Mouse (Mus musculus) small intestine, adult 2 months (tissue): ENCODE results near the gene Rnf216. TPM values are rescaled to one million over a fixed set of nuclear protein-coding genes. Genes with fewer than 3 reads are reported as not detected.

Experiments used
- H3K27ac ChIP-seq: fragments of 200-500 bp; 2 replicates; pipeline ENCODE4 v1.5.1; 2012; ENCODE audit warnings: low read depth, low read length, control low read depth, inconsistent platforms; ENCODE audit not compliant: insufficient read depth
- H3K27me3 ChIP-seq: fragments of 200-500 bp; 2 replicates; pipeline ENCODE4 v1.6.1; 2012; ENCODE audit warnings: mild to moderate bottlenecking, moderate library complexity, low read length, inconsistent platforms; ENCODE audit not compliant: control insufficient read depth, insufficient read depth
- H3K36me3 ChIP-seq: fragments of 200-500 bp; 2 replicates; pipeline ENCODE4 v1.6.1; 2012; ENCODE audit warnings: mild to moderate bottlenecking, low read length, control low read depth, inconsistent platforms; ENCODE audit not compliant: control insufficient read depth, insufficient read depth
- H3K4me1 ChIP-seq: fragments of 200-500 bp; 2 replicates; pipeline ENCODE4 v1.6.1; 2012; ENCODE audit warnings: low read length, inconsistent platforms, mixed read lengths; ENCODE audit not compliant: control insufficient read depth, insufficient read depth, insufficient read length
- H3K4me3 ChIP-seq: fragments of 200-500 bp; 2 replicates; pipeline ENCODE4 v1.5.1; 2012; ENCODE audit warnings: low read depth, mild to moderate bottlenecking, control low read depth, inconsistent platforms, low read length, moderate library complexity
- CTCF ChIP-seq: fragments of 200-500 bp; IDR thresholded peaks from 2 replicates; pipeline ENCODE4 v1.5.1; 2012; ENCODE audit warnings: low read depth, mild to moderate bottlenecking, control low read depth, inconsistent platforms, low read length, moderate library complexity, mixed read lengths; ENCODE audit not compliant: insufficient replicate concordance, insufficient read length; ENCODE audit errors: extremely low read depth
- POLR2A ChIP-seq: fragments of 200-500 bp; IDR thresholded peaks from 2 replicates; pipeline ENCODE4 v1.6.1; 2012; ENCODE audit warnings: low read depth, mild to moderate bottlenecking, control low read depth, inconsistent platforms, low read length, moderate library complexity
- WGBS: fragments of 180-500 bp; shearing (Covaris S2); methylation state at CpG from one replicate; pipeline ENCODE4 v1.1.7; 2018; 5-methylcytosine and 5-hydroxymethylcytosine counted together
- polyA plus RNA-seq: library from polyadenylated mRNA; depleted of rRNA; stranded (reverse); fragments of >200 nt; gene quantifications from 2 replicates; pipeline ENCODE4 v1.2.3, GENCODE M21; 2012

The Rnf216 gene
- polyA plus RNA-seq, 1 experiment = 24.3 TPM

DNA sequence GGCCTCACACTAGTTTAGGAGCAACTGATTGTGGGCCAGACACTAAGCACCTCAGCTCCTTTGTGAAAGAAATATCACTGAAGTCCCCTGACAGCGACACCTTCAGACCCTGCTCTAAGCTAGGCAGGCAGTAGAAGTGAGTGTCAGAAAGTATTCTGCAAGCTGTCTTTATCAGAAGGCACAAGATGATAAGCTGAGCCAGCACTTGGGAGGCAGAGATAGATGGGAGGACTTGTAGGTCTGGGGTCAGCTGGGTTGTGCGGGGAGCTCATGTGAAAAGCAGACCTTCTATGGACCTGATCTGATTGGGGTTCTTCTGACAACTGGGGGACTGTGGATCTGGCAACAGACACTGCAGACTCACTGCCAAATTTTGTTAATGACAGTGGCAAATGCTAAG is 88.9 kb downstream of the Rnf216 start:
- Histone ChIP-seq H3K27me3 (no peaks in the 10 kb centered on the region), H3K4me3 (no peak overlapping the region), H3K36me3 (peaks cover 38% of the 10 kb centered on the region), H3K27ac (no peak overlapping the region), H3K4me1 (no peaks in the 10 kb centered on the region)
- TF ChIP-seq CTCF (no peak), POLR2A (no peak)
- 94% methylated on average over 2 of the region's 2 CpGs for WGBS

- TF ChIP-seq CTCF (no peak), POLR2A (no peak)
- Histone ChIP-seq H3K27me3 (no peaks in the 10 kb centered on the region), H3K36me3 (peaks cover 35% of the 10 kb centered on the region), H3K4me1 (no peaks in the 10 kb centered on the region), H3K4me3 (no peak overlapping the region), H3K27ac (no peak overlapping the region)
- WGBS = 95% methylated on average over 1 of the region's 1 CpGs
Measured at GRCm38 (mm10) chr5:143022956-143023355, 89.8 kb downstream of the Rnf216 start.

DNA sequence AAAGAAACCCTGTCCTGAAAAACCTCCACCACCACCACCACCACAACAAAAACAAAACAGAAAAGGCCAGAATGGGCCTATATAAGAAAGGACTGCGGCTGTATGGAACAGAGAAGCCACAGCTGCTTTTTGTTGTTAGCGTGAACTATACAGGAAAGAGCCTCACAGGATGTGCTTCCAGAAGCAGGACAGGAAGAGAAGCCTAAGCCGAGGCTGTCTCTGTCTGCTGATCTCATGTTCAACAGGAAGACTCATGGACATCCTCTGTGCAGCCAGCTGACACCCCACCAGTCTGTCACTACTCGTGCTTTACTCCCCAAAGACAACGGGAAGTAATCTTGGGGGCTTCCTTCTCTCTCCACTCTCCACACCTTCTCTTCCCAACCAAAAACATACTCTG is 95.4 kb downstream of the Rnf216 start:
- 78% methylated on average over 5 of the region's 5 CpGs for WGBS
- Histone ChIP-seq H3K36me3 (peaks cover 36% of the 10 kb centered on the region), H3K27me3 (no peaks in the 10 kb centered on the region), H3K4me1 (no peaks in the 10 kb centered on the region), H3K27ac (no peak overlapping the region), H3K4me3 (no peak overlapping the region)
- no peak for TF ChIP-seq CTCF
- TF ChIP-seq POLR2A = no peak

DNA sequence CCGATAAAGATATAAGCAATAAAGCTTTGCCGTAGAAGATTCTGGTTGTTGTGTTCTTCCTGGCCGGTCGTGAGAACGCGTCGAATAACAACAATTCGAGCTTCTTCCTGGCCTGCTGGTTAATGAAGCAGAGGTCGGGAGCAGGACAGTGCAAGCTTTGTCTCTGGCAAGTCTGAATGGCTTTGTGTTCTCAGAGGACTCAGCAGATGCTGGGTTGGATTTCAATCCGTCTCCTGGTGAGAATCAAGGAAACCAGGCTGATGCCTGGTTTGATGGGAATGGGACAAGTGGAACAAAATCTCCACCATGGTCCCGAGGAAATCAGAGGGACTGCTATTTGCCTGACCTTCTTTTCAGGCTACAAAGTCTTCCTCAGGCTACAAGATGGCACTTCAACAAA is 103.4 kb downstream of the Rnf216 start:
- H3K36me3 ChIP-seq = peaks cover 35% of the 10 kb centered on the region
- H3K27me3 ChIP-seq = no peaks in the 10 kb centered on the region
- no peak overlapping the region for H3K27ac ChIP-seq
- no peak for TF ChIP-seq POLR2A
- no peak for TF ChIP-seq CTCF
- H3K4me3 ChIP-seq = no peak overlapping the region
- no peaks in the 10 kb centered on the region for H3K4me1 ChIP-seq
- WGBS = 94% methylated on average over 11 of the region's 11 CpGs

GRCm38 (mm10) chr5:143000654-143001500 is 111.9 kb downstream of the Rnf216 start:
- H3K27me3 ChIP-seq = no peaks in the 10 kb centered on the region
- peaks cover 7% of the 10 kb centered on the region; the same call in 1 of the 2 replicates for H3K36me3 ChIP-seq
- H3K4me3 ChIP-seq = no peak overlapping the region
- peaks cover 2% of the 10 kb centered on the region; the same call in 1 of the 2 replicates for H3K4me1 ChIP-seq
- 75% methylated on average over 9 of the region's 9 CpGs for WGBS
- peak overlapping the region; percentile 72 for H3K27ac ChIP-seq
- no peak for TF ChIP-seq POLR2A
- TF ChIP-seq CTCF = no peak

DNA sequence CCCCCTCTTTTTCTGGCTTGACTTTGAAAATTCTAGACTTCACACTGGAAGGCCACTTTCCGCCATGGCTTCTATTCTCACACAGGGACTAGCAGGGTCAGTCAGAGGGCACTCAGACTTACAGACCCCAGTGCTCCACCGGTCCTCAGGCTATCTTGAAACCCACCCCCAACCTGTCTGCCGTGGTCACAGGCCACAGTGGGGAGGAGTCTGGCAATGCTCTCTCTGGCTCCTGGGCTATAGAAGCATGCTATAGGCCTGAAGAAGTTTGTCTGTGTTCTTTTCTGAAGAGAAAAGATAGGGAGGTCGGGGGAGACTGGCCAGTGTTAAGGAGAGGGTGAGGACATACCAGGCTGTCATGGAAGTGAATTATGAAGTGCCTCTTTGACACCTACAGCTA is 112.7 kb downstream of the Rnf216 start:
- no peak overlapping the region for H3K4me3 ChIP-seq
- peaks cover 2% of the 10 kb centered on the region; the same call in 1 of the 2 replicates for H3K4me1 ChIP-seq
- H3K27ac ChIP-seq = 0 out of 2 replicates have a peak overlapping the region, but pooled peaks have one; percentile 32
- no peaks in the 10 kb centered on the region for H3K27me3 ChIP-seq
- 63% methylated on average over 4 of the region's 4 CpGs for WGBS
- H3K36me3 ChIP-seq = peaks cover 7% of the 10 kb centered on the region; the same call in 1 of the 2 replicates
- TF ChIP-seq POLR2A (no peak), CTCF (no peak)

- no peaks in the 10 kb centered on the region for H3K27me3 ChIP-seq
- peaks cover 8% of the 10 kb centered on the region; the same call in 1 of the 2 replicates for H3K36me3 ChIP-seq
- H3K4me1 ChIP-seq = peaks cover 2% of the 10 kb centered on the region; the same call in 1 of the 2 replicates
- TF ChIP-seq CTCF (no peak), POLR2A (no peak)
- no peak overlapping the region for H3K4me3 ChIP-seq
- 29% methylated on average over 2 of the region's 2 CpGs for WGBS
- H3K27ac ChIP-seq = no peak overlapping the region
Measured at GRCm38 (mm10) chr5:142998171-142998570, 114.6 kb downstream of the Rnf216 start.
